Mouse (Mus musculus) C2C12 (cell line): Measurements from ENCODE around the gene Snhg11.

Experiments
- CTCF ChIP-seq: IDR thresholded peaks from one replicate; pipeline ENCODE4 v1.5.1; 2011; ENCODE audit not compliant: control insufficient read depth, insufficient read depth, insufficient read length
- MAX ChIP-seq: IDR thresholded peaks from one replicate; pipeline ENCODE4 v1.6.1; 2011; ENCODE audit warnings: mild to moderate bottlenecking, control low read depth
- MYOD1 ChIP-seq: IDR thresholded peaks from one replicate; pipeline ENCODE4 v1.6.1; 2011; ENCODE audit warnings: low read depth; ENCODE audit not compliant: control insufficient read depth, insufficient read length
- MYOG ChIP-seq: IDR thresholded peaks from one replicate; pipeline ENCODE4 v1.6.1; 2011; ENCODE audit not compliant: control insufficient read depth, insufficient read length; ENCODE audit errors: extremely low read depth

DNA sequence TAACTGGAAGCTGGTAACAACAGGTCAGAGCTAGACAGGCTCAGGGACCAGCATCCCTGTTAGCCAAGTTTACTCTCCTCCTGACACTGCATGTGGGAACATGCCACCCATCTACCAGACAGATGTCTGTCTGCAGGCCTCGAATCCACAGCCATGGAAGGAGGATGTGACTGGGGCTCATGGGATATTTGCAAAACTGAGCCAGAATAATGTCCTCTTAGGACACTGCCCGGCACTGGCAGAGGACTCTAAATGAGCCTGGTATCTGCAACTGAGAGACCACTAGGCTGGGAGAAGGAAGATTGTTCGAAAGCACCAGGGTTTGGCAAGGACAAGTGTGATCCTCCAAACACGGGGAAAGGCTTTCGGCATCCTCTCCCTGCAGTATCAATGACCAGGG, 19.3 kb upstream of the Snhg11 start:
- TF ChIP-seq CTCF = no peak
- TF ChIP-seq MYOG = no peak
- no peak for TF ChIP-seq MAX
- no peak for TF ChIP-seq MYOD1
